Mouse (Mus musculus): ENCODE data around the gene Ncapd3.

Gene Ncapd3

GRCm38 (mm10) chr9:27126543-27126942 lies 96.6 kb downstream of the Ncapd3 start:
- DNase-seq, result no peak

- DNase-seq, result no peak
Observed at GRCm38 (mm10) chr9:27128629-27129028, 98.7 kb downstream of the Ncapd3 start.

GRCm38 (mm10) chr9:27134410-27134809 lies 104.4 kb downstream of the Ncapd3 start:
- DNase-seq, result peak; percentile 66

GRCm38 (mm10) chr9:27135372-27135771 lies 105.4 kb downstream of the Ncapd3 start:
- no peak for DNase-seq

GRCm38 (mm10) chr9:27136651-27137050 lies 106.7 kb downstream of the Ncapd3 start:
- DNase-seq, result no peak

GRCm38 (mm10) chr9:27140432-27141065 lies 110.6 kb downstream of the Ncapd3 start:
- no peak for DNase-seq

DNA sequence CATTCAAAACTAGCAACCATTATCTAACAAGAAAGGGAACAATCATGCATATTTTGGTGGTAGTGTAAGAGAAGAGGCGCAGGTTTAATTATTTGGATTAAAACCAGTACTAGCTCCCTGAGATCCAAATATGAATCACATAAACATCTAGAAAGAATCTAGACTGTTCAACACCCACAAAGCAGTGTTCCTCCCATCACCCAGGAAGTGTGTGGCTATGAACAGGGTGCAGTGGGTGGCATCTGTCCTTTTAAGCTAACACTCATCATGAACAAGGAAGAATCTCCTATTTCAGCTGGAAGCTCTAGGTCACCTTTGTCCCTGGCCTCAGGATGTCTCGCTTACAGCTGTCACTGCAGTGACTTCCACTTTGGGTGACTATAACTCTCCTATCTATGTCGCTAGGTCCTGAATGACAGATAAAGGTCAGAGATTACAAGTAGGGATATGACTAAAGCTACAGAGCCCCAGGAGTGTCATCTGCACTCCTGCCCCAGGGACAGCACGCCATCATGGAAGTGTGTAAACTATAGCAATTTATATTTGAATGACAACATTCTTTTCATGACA lies 114.4 kb downstream of the Ncapd3 start:
- DNase-seq, result no peak

Measured in retina, postnatal 1 day (tissue).